Mouse (Mus musculus) stomach, embryonic 16.5 days (tissue): ENCODE results near the gene Scoc. TPM values are rescaled to one million over a fixed set of nuclear protein-coding genes. Genes with fewer than 3 reads are reported as not detected.

Experiments
- ATAC-seq: fragments of 200-750 bp; cut with Nextera tagmentation; 2 replicates; pipeline ENCODE4 v1.8.0; 2017; ENCODE audit warnings: moderate number of reproducible peaks, moderate TSS enrichment; ENCODE audit not compliant: insufficient read depth, low FRiP score
- H3K27ac ChIP-seq: fragments of 300-500 bp; sonication (generic); 2 replicates; pipeline ENCODE4 v1.5.1; 2014; ENCODE audit warnings: low read length
- H3K27me3 ChIP-seq: fragments of 300-500 bp; sonication (generic); 2 replicates; pipeline ENCODE4 v1.6.1; 2014; ENCODE audit warnings: low read length, control low read depth, mixed read lengths; ENCODE audit not compliant: control insufficient read depth, insufficient read depth
- H3K36me3 ChIP-seq: fragments of 300-500 bp; sonication (generic); 2 replicates; pipeline ENCODE4 v1.6.1; 2014; ENCODE audit warnings: low read length; ENCODE audit not compliant: control insufficient read depth, insufficient read depth
- H3K4me1 ChIP-seq: fragments of 300-500 bp; sonication (generic); 2 replicates; pipeline ENCODE4 v1.6.1; 2014; ENCODE audit warnings: low read length, control low read depth, mixed read lengths; ENCODE audit not compliant: control insufficient read depth, insufficient read depth
- H3K4me2 ChIP-seq: fragments of 300-500 bp; sonication (generic); 2 replicates; pipeline ENCODE4 v1.6.1; 2014; ENCODE audit warnings: low read depth, low read length, mixed read lengths
- H3K4me3 ChIP-seq: fragments of 300-500 bp; sonication (generic); replicated peaks from 2 replicates; pipeline ENCODE4 v1.5.1; 2014; ENCODE audit warnings: mild to moderate bottlenecking, low read length
- H3K9ac ChIP-seq: fragments of 300-500 bp; sonication (generic); 2 replicates; pipeline ENCODE4 v1.6.1; 2014; ENCODE audit warnings: low read length
- H3K9me3 ChIP-seq: fragments of 300-500 bp; sonication (generic); replicated peaks from 2 replicates; pipeline ENCODE4 v1.6.1; 2016; ENCODE audit warnings: low read length, control low read depth; ENCODE audit not compliant: control insufficient read depth
- WGBS: fragments of 180-500 bp; shearing (Covaris S2); extraction: QIAGEN DNeasy Blood & Tissue Kit; methylation state at CpG from one replicate; pipeline ENCODE4 v1.1.7; 2014; 5-methylcytosine and 5-hydroxymethylcytosine counted together
- polyA plus RNA-seq: library from polyadenylated mRNA; unstranded; fragments of >200 nt; fragmentation: Nextera tagmentation; extraction: Ambion mirVana; gene quantifications from 2 replicates; pipeline ENCODE4 v1.2.1, GENCODE M21; 2015

Scoc gene
- polyA plus RNA-seq, 1 experiment from 2014 or later = 98.3 TPM

GRCm38 (mm10) chr8:83389316-83390005 lies 68.7 kb downstream of the Scoc start, which contains the start of gene Clgn:
Gene Clgn, plus strand, starts transcription at chr8:83389867.
- WGBS = 4% methylated on average over 41 of the region's 41 CpGs
- peak within 1 kb of the TSS; percentile 49; the same call in 1 of the 2 replicates for H3K9ac ChIP-seq
- ATAC-seq = peak; percentile 72; the same call in 1 of the 2 replicates

GRCm38 (mm10) chr8:83382850-83383249 lies 75.3 kb downstream of the Scoc start:
- Histone ChIP-seq H3K4me1 (no peaks in the 10 kb centered on the region), H3K27me3 (no peaks in the 10 kb centered on the region), H3K36me3 (no peaks in the 10 kb centered on the region), H3K4me2 (no peak overlapping the region), H3K27ac (no peak overlapping the region), H3K4me3 (no peak overlapping the region), H3K9ac (no peak overlapping the region), H3K9me3 (no peaks in the 10 kb centered on the region)
- 16% methylated on average over 2 of the region's 2 CpGs for WGBS
- ATAC-seq = no peak

More at GRCm38 (mm10) chr8:83389316-83390005, 68.7 kb downstream of the Scoc start, which contains the start of gene Clgn:
- peak within 1 kb of the TSS; percentile 61 for H3K4me2 ChIP-seq
- peak within 1 kb of the TSS; percentile 42 for H3K4me3 ChIP-seq
- H3K4me1 ChIP-seq = 0 out of 2 replicates have a peak, but pooled peaks cover 3% of the 10 kb centered on the region
- H3K9me3 ChIP-seq = no peaks in the 10 kb centered on the region
- no peak within 1 kb of the TSS for H3K27ac ChIP-seq
- H3K36me3 ChIP-seq = no peaks in the 10 kb centered on the region
- H3K27me3 ChIP-seq = peaks cover 17% of the 10 kb centered on the region

- no peak overlapping the region for H3K4me2 ChIP-seq
- no peak overlapping the region for H3K4me3 ChIP-seq
- no peaks in the 10 kb centered on the region for H3K9me3 ChIP-seq
- no peaks in the 10 kb centered on the region for H3K27me3 ChIP-seq
- H3K4me1 ChIP-seq = no peaks in the 10 kb centered on the region
- 82% methylated on average over 2 of the region's 2 CpGs for WGBS
- no peaks in the 10 kb centered on the region for H3K36me3 ChIP-seq
- H3K27ac ChIP-seq = no peak overlapping the region
- ATAC-seq = no peak
- H3K9ac ChIP-seq = no peak overlapping the region
These were observed 77.2 kb downstream of the Scoc start for GRCm38 (mm10) chr8:83381016-83381415.

- Histone ChIP-seq H3K4me3 (no peak overlapping the region), H3K27ac (no peak overlapping the region), H3K4me2 (no peak overlapping the region), H3K4me1 (no peaks in the 10 kb centered on the region), H3K27me3 (no peaks in the 10 kb centered on the region), H3K36me3 (no peaks in the 10 kb centered on the region), H3K9me3 (no peaks in the 10 kb centered on the region), H3K9ac (no peak overlapping the region)
- no peak for ATAC-seq
- WGBS = 49% methylated on average over 4 of the region's 4 CpGs
These were observed 78.0 kb downstream of the Scoc start for GRCm38 (mm10) chr8:83380141-83380540.

Other genes with a start within 250 kb of the Scoc start
- gene Ucp1, start 168.0 kb downstream of the Scoc start, polyA plus RNA-seq = not detected in 2 replicates
- gene Elmod2, start 125.9 kb downstream of the Scoc start, polyA plus RNA-seq = 14.6 and 16.6 TPM in 2 replicates
- not detected in 2 replicates for gene Mgat4d, start 109.9 kb downstream of the Scoc start, polyA plus RNA-seq
- 0.47 and 0.61 TPM in 2 replicates for gene Clgn, start 68.5 kb downstream of the Scoc start, polyA plus RNA-seq
- gene Olfr370, start 77.4 kb upstream of the Scoc start, polyA plus RNA-seq = not detected in 2 replicates
- 285 and 326 TPM in 2 replicates for gene Ndufb7, start 108.3 kb upstream of the Scoc start, polyA plus RNA-seq
- 503 and 554 TPM in 2 replicates for gene Tecr, start 149.6 kb upstream of the Scoc start, polyA plus RNA-seq
- 69.6 and 74.3 TPM in 2 replicates for gene Dnajb1, start 149.8 kb upstream of the Scoc start, polyA plus RNA-seq
- gene Gipc1, start 194.3 kb upstream of the Scoc start, polyA plus RNA-seq = 190 TPM in 2 replicates
- gene Ptger1, start 208.3 kb upstream of the Scoc start, polyA plus RNA-seq = 5.7 and 6.3 TPM in 2 replicates
- 14.7 and 19.9 TPM in 2 replicates for gene Pkn1, start 240.8 kb upstream of the Scoc start, polyA plus RNA-seq